ENCODE assay signal across 18 mouse cellular contexts in genomic region chr10:68851153-68851552, GRCm38 (mm10).
A peak's percentile ranks its signal among the peaks of the same experiment; 100 is the strongest.
DNase-seq lines count a peak whose midpoint lies in the region; ATAC-seq and TF ChIP-seq lines count a peak whose summit lies in the region.
"Had no signal": no experiment of that assay in that cellular context is flagged by ENCODE, and none has a peak within 500 bp of the region (broad histone marks: within the 10 kb centered on the region; RNA-seq: fewer than 3 reads in every experiment).

No protein-coding gene starts in this region.

- 82% methylated on average over 3 of the region's 3 CpGs for WGBS in hindbrain, embryonic 11.5 days
- WGBS in hindbrain, postnatal 0 days = 63% methylated on average over 3 of the region's 3 CpGs
- 69% methylated on average over 3 of the region's 3 CpGs for WGBS in hindbrain, embryonic 12.5 days
- WGBS in hindbrain, embryonic 16.5 days = 66% methylated on average over 3 of the region's 3 CpGs

- H3K27me3 ChIP-seq in hindbrain, embryonic 11.5 days (ENCODE audit: control insufficient read depth, insufficient read depth, low read length) = no peaks in the 10 kb centered on the region
- H3K27me3 ChIP-seq in hindbrain, postnatal 0 days (ENCODE audit: insufficient read depth, low read length) = no peaks in the 10 kb centered on the region
- H3K27me3 ChIP-seq in hindbrain, embryonic 12.5 days = no peaks in the 10 kb centered on the region
- H3K27me3 ChIP-seq in hindbrain, embryonic 16.5 days (replicated peaks; ENCODE audit: control insufficient read depth, insufficient read depth, low read length) = no peaks in the 10 kb centered on the region
- H3K27me3 ChIP-seq: Patski had no signal

- TF ChIP-seq CTCF in hindbrain, postnatal 0 days (IDR thresholded peaks at IDR 0.05; ENCODE audit: low read depth) = no peak

- H3K27ac ChIP-seq in hindbrain, embryonic 11.5 days (ENCODE audit: low read depth, low read length) = no peak overlapping the region
- H3K27ac ChIP-seq in hindbrain, postnatal 0 days = no peak overlapping the region
- H3K27ac ChIP-seq in hindbrain, embryonic 12.5 days = no peak overlapping the region
- no peak overlapping the region for H3K27ac ChIP-seq in hindbrain, embryonic 16.5 days (ENCODE audit: low read depth, low read length)

- no peak overlapping the region for H3K4me3 ChIP-seq in hindbrain, embryonic 11.5 days (ENCODE audit: low read depth, low read length)
- H3K4me3 ChIP-seq in hindbrain, postnatal 0 days (ENCODE audit: low read length) = no peak overlapping the region
- H3K4me3 ChIP-seq in hindbrain, embryonic 12.5 days = no peak overlapping the region
- no peak overlapping the region for H3K4me3 ChIP-seq in hindbrain, embryonic 16.5 days (ENCODE audit: low read length)

- no peaks in the 10 kb centered on the region for H3K36me3 ChIP-seq in hindbrain, embryonic 11.5 days (ENCODE audit: control insufficient read depth, insufficient read depth, low read length)
- no peaks in the 10 kb centered on the region for H3K36me3 ChIP-seq in hindbrain, postnatal 0 days (ENCODE audit: insufficient read depth, low read length)
- no peaks in the 10 kb centered on the region for H3K36me3 ChIP-seq in hindbrain, embryonic 12.5 days
- H3K36me3 ChIP-seq in hindbrain, embryonic 16.5 days (ENCODE audit: control insufficient read depth, insufficient read depth, low read length) = no peaks in the 10 kb centered on the region
- H3K36me3 ChIP-seq: G1E had no signal

- no peak overlapping the region for H3K9ac ChIP-seq in hindbrain, embryonic 11.5 days (ENCODE audit: low read depth, low read length)
- H3K9ac ChIP-seq in hindbrain, postnatal 0 days (replicated peaks; ENCODE audit: low read length) = no peak overlapping the region
- H3K9ac ChIP-seq in hindbrain, embryonic 12.5 days = no peak overlapping the region
- H3K9ac ChIP-seq in hindbrain, embryonic 16.5 days (ENCODE audit: low read depth, low read length) = no peak overlapping the region

- no peak overlapping the region for H3K4me2 ChIP-seq in hindbrain, embryonic 11.5 days (replicated peaks; ENCODE audit: low read depth, low read length)
- H3K4me2 ChIP-seq in hindbrain, postnatal 0 days (ENCODE audit: low read depth, low read length) = no peak overlapping the region
- H3K4me2 ChIP-seq in hindbrain, embryonic 12.5 days (replicated peaks) = no peak overlapping the region
- H3K4me2 ChIP-seq in hindbrain, embryonic 16.5 days (ENCODE audit: low read length) = no peak overlapping the region

- ATAC-seq in hindbrain, embryonic 11.5 days (ENCODE audit: low FRiP score) = peak; percentile 73
- no peak for ATAC-seq in hindbrain, postnatal 0 days
- peak; percentile 79; the same call in 1 of the 2 replicates for ATAC-seq in hindbrain, embryonic 12.5 days (ENCODE audit: low FRiP score)
- ATAC-seq in hindbrain, embryonic 16.5 days = no peak
- ATAC-seq: activated CD4-positive, CD25-positive, alpha-beta regulatory T cell, adult 4 months; CD4-positive, CD25-positive, alpha-beta regulatory T cell, adult 4 months; Patski had no signal

- no peaks in the 10 kb centered on the region for H3K9me3 ChIP-seq in hindbrain, embryonic 11.5 days (ENCODE audit: control insufficient read depth, low read length)
- no peaks in the 10 kb centered on the region for H3K9me3 ChIP-seq in hindbrain, postnatal 0 days (ENCODE audit: low read length)
- H3K9me3 ChIP-seq in hindbrain, embryonic 12.5 days (replicated peaks) = no peaks in the 10 kb centered on the region
- H3K9me3 ChIP-seq in hindbrain, embryonic 16.5 days (ENCODE audit: control insufficient read depth, low read length) = no peaks in the 10 kb centered on the region

- no peaks in the 10 kb centered on the region for H3K4me1 ChIP-seq in hindbrain, embryonic 11.5 days (replicated peaks; ENCODE audit: control insufficient read depth, insufficient read depth, low read length)
- H3K4me1 ChIP-seq in hindbrain, postnatal 0 days (ENCODE audit: insufficient read depth, low read length) = no peaks in the 10 kb centered on the region
- H3K4me1 ChIP-seq in hindbrain, embryonic 12.5 days = no peaks in the 10 kb centered on the region
- H3K4me1 ChIP-seq in hindbrain, embryonic 16.5 days (ENCODE audit: control insufficient read depth, insufficient read depth, low read depth, low read length) = no peaks in the 10 kb centered on the region

- no peak for DNase-seq in hindbrain, embryonic 11.5 days (ENCODE audit: low spot score)
- no peak for DNase-seq in hindbrain, postnatal 0 days (ENCODE audit: low spot score)
- DNase-seq: adrenal gland, adult 2 months; adrenal gland, adult 8-10 months; adrenal gland, postnatal 10 days; adrenal gland, postnatal 14 days; adrenal gland, postnatal 25 days; adrenal gland, postnatal 36 days; B cell, adult 2 months; cerebellum, adult 11 months; cerebellum, adult 11-12 months; cerebellum, adult 18-20 months had no signal

Comparison
In these comparisons a context has a peak if more than half of its experiments do, and no peak if none do; other contexts are left out.
1. ATAC-seq: peak in hindbrain, embryonic 11.5 days (single experiment) and hindbrain, embryonic 12.5 days (single experiment); none in hindbrain, postnatal 0 days (single experiment) and hindbrain, embryonic 16.5 days (single experiment).